Mouse (Mus musculus) lung, postnatal 0 days (tissue): ENCODE measurements around the gene Ache. TPM values are rescaled to one million over a fixed set of nuclear protein-coding genes. Genes with fewer than 3 reads are reported as not detected.

Source experiments
- ATAC-seq: fragments of 200-750 bp; cut with Nextera tagmentation; 2 replicates; pipeline ENCODE4 v1.8.0; 2017; ENCODE audit warnings: moderate library complexity
- DNase-seq: peaks from one replicate; pipeline ENCODE4 v3.0.0-alpha.2; 2016; ENCODE audit warnings: low spot score
- H3K27ac ChIP-seq: fragments of 300-500 bp; sonication (generic); 2 replicates; pipeline ENCODE4 v1.5.1; 2014; ENCODE audit warnings: antibody characterized with exemption, mild to moderate bottlenecking, low read length, mixed read lengths
- H3K27me3 ChIP-seq: fragments of 300-500 bp; sonication (generic); replicated peaks from 2 replicates; pipeline ENCODE4 v1.6.1; 2014; ENCODE audit warnings: low read length, mixed read lengths; ENCODE audit not compliant: insufficient read depth
- H3K36me3 ChIP-seq: fragments of 300-500 bp; sonication (generic); 2 replicates; pipeline ENCODE4 v1.6.1; 2014; ENCODE audit warnings: low read length, mixed read lengths; ENCODE audit not compliant: insufficient read depth
- H3K4me1 ChIP-seq: fragments of 300-500 bp; sonication (generic); 2 replicates; pipeline ENCODE4 v1.6.1; 2014; ENCODE audit warnings: antibody characterized with exemption, low read depth, low read length, mixed read lengths; ENCODE audit not compliant: insufficient read depth
- H3K4me2 ChIP-seq: fragments of 300-500 bp; sonication (generic); replicated peaks from 2 replicates; pipeline ENCODE4 v1.6.1; 2014; ENCODE audit warnings: low read depth, mild to moderate bottlenecking, low read length, moderate library complexity, mixed read lengths
- H3K4me3 ChIP-seq: fragments of 300-500 bp; sonication (generic); 2 replicates; pipeline ENCODE4 v1.5.1; 2014; ENCODE audit warnings: low read depth, low read length
- H3K9ac ChIP-seq: fragments of 300-500 bp; sonication (generic); replicated peaks from 2 replicates; pipeline ENCODE4 v1.6.1; 2014; ENCODE audit warnings: low read depth, mild to moderate bottlenecking
- H3K9me3 ChIP-seq: fragments of 300-500 bp; sonication (generic); 2 replicates; pipeline ENCODE4 v1.6.1; 2016; ENCODE audit warnings: low read length, mixed read lengths
- CTCF ChIP-seq: IDR thresholded peaks from 2 replicates; pipeline ENCODE4 v1.5.1; 2016; ENCODE audit warnings: antibody characterized with exemption, mild to moderate bottlenecking
- EP300 ChIP-seq: IDR thresholded peaks from 2 replicates; pipeline ENCODE4 v1.6.1; 2016; ENCODE audit warnings: antibody characterized with exemption, mild to moderate bottlenecking, control low read depth
- WGBS: fragments of 180-500 bp; shearing (Covaris S2); extraction: QIAGEN DNeasy Blood & Tissue Kit; methylation state at CpG from one replicate; pipeline ENCODE4 v1.1.7; 2014; 5-methylcytosine and 5-hydroxymethylcytosine counted together
- polyA plus RNA-seq: library from polyadenylated mRNA; unstranded; fragments of >200 nt; fragmentation: Nextera tagmentation; extraction: Ambion mirVana; gene quantifications from 2 replicates; pipeline ENCODE4 v1.2.1, GENCODE M21; 2015

The Ache gene
- polyA plus RNA-seq, 1 experiment from 2014 or later = 0.92 TPM

GRCm38 (mm10) chr5:137305822-137306221, 18.5 kb downstream of the Ache start:
- Histone ChIP-seq H3K4me2 (peak overlapping the region; percentile 74), H3K27ac (no peak overlapping the region), H3K4me1 (peaks cover 16% of the 10 kb centered on the region; the same call in 1 of the 2 replicates), H3K9ac (no peak overlapping the region), H3K9me3 (no peaks in the 10 kb centered on the region), H3K4me3 (no peak overlapping the region), H3K36me3 (peaks cover 28% of the 10 kb centered on the region), H3K27me3 (no peaks in the 10 kb centered on the region)
- DNase-seq (no peak), ATAC-seq (no peak)
- TF ChIP-seq CTCF = no peak
- no peak for TF ChIP-seq EP300
- WGBS = 56% methylated on average over 3 of the region's 3 CpGs

GRCm38 (mm10) chr5:137306439-137307005, 19.2 kb downstream of the Ache start:
- peaks cover 16% of the 10 kb centered on the region; the same call in 1 of the 2 replicates for H3K4me1 ChIP-seq
- H3K27me3 ChIP-seq = no peaks in the 10 kb centered on the region
- no peaks in the 10 kb centered on the region for H3K9me3 ChIP-seq
- ATAC-seq (no peak), DNase-seq (no peak)
- H3K4me3 ChIP-seq = peak overlapping the region; percentile 89
- peak overlapping the region; percentile 96 for H3K27ac ChIP-seq
- H3K36me3 ChIP-seq = peaks cover 22% of the 10 kb centered on the region
- WGBS = 4% methylated on average over 12 of the region's 12 CpGs
- peak overlapping the region; percentile 74 for H3K4me2 ChIP-seq
- peak overlapping the region; percentile 92 for H3K9ac ChIP-seq
- TF ChIP-seq CTCF = no peak
- no peak for TF ChIP-seq EP300

- H3K9me3 ChIP-seq = no peaks in the 10 kb centered on the region
- peaks cover 14% of the 10 kb centered on the region; the same call in 1 of the 2 replicates for H3K36me3 ChIP-seq
- H3K4me2 ChIP-seq = peak within 1 kb of the TSS; percentile 74
- H3K27ac ChIP-seq = peak within 1 kb of the TSS; percentile 96
- peaks cover 16% of the 10 kb centered on the region; the same call in 1 of the 2 replicates for H3K4me1 ChIP-seq
- DNase-seq (peak; percentile 98), ATAC-seq (peak; percentile 93)
- peak within 1 kb of the TSS; percentile 92 for H3K9ac ChIP-seq
- peak within 1 kb of the TSS; percentile 89 for H3K4me3 ChIP-seq
- TF ChIP-seq CTCF (no peak), EP300 (peak; percentile 94)
- under 1% methylated on average over 42 of the region's 72 CpGs for WGBS
- no peaks in the 10 kb centered on the region for H3K27me3 ChIP-seq
Observed at GRCm38 (mm10) chr5:137307071-137307912, 20.0 kb downstream of the Ache start, which contains the start of gene Srrt. Srrt (minus strand) TSS chr5:137307674.

GRCm38 (mm10) chr5:137308356-137308755, 21.0 kb downstream of the Ache start:
- Histone ChIP-seq H3K4me3 (no peak overlapping the region), H3K4me1 (peaks cover 16% of the 10 kb centered on the region; the same call in 1 of the 2 replicates), H3K36me3 (peaks cover 14% of the 10 kb centered on the region; the same call in 1 of the 2 replicates), H3K27ac (peak overlapping the region; percentile 96; the same call in 1 of the 2 replicates), H3K4me2 (no peak overlapping the region), H3K9me3 (no peaks in the 10 kb centered on the region), H3K27me3 (no peaks in the 10 kb centered on the region), H3K9ac (peak overlapping the region; percentile 92; the same call in 1 of the 2 replicates)
- no peak for TF ChIP-seq EP300
- TF ChIP-seq CTCF = peak; percentile 23
- WGBS = 96% methylated on average over 4 of the region's 4 CpGs
- no peak for DNase-seq
- no peak for ATAC-seq

GRCm38 (mm10) chr5:137313466-137314192, 26.3 kb downstream of the Ache start:
- peak overlapping the region; percentile 60 for H3K4me3 ChIP-seq
- peaks cover 14% of the 10 kb centered on the region; the same call in 1 of the 2 replicates for H3K36me3 ChIP-seq
- H3K9ac ChIP-seq = peak overlapping the region; percentile 89
- H3K4me2 ChIP-seq = peak overlapping the region; percentile 83
- H3K27ac ChIP-seq = peak overlapping the region; percentile 94
- DNase-seq (peak; percentile 76), ATAC-seq (peak; percentile 29; the same call in 1 of the 2 replicates)
- H3K27me3 ChIP-seq = no peaks in the 10 kb centered on the region
- H3K4me1 ChIP-seq = peaks cover 10% of the 10 kb centered on the region
- no peaks in the 10 kb centered on the region for H3K9me3 ChIP-seq
- TF ChIP-seq EP300 = no peak
- TF ChIP-seq CTCF = no peak
- WGBS = 1% methylated on average over 22 of the region's 22 CpGs
